Mouse (Mus musculus): ENCODE measurements around the gene Krtap26-1. TPM values are rescaled to one million over a fixed set of nuclear protein-coding genes. Genes with fewer than 3 reads are reported as not detected.

The Krtap26-1 gene
- polyA plus RNA-seq, 1 experiment: not detected

DNA sequence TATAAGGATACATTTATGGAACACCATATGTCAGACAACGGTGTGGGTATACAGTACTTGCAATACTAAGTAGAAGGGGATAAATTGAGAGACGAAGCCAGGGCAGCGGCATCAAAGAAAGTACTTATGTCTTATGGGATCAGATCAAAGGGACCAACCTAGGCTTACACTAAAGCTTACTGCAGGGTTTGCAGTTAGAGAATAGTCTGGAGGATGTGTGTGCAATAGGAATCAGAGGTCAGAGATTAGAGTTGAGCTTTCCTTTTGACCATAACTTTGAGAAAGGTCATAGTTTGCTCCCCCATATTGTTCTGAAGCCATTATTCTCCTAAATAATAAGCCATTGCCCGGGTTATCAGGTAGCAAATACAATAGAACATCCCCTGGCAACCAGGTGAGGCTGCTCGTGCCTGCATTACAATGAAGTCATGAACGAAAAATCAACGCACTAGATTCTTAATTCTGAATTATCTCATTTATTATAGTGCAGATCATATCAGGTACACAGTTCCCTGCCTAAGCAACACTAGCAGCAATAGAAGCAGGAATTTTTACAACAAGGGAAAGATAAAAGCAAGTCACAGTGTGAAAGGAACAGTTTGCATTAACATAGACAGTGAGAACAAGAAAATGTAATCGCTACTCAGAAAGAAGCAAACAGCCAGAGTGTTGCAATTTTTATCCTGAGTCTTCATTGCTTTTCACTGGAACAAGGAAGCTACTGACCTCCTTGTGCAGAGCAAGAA lies 1.1 kb downstream of the Krtap26-1 start:
- no peak overlapping the region for H3K4me3 ChIP-seq (replicated peaks; ENCODE audit: insufficient read depth, low read depth, low read length)
- TF ChIP-seq CTCF (IDR thresholded peaks at IDR 0.05; ENCODE audit: borderline replicate concordance, insufficient read depth, low read depth, low read length) (no peak), POLR2A (IDR thresholded peaks at IDR 0.05; ENCODE audit: borderline replicate concordance, insufficient read depth, low read length) (no peak)
- no peaks in the 10 kb centered on the region for H3K4me1 ChIP-seq (ENCODE audit: control insufficient read depth, insufficient read depth, low read length)
- H3K27ac ChIP-seq (ENCODE audit: insufficient read depth, low read length): no peak overlapping the region
- no peak for DNase-seq
- 90% methylated on average over 8 of the region's 8 CpGs for WGBS
- no peaks in the 10 kb centered on the region for H3K27me3 ChIP-seq (ENCODE audit: control insufficient read depth, insufficient read depth, low read length)

DNA sequence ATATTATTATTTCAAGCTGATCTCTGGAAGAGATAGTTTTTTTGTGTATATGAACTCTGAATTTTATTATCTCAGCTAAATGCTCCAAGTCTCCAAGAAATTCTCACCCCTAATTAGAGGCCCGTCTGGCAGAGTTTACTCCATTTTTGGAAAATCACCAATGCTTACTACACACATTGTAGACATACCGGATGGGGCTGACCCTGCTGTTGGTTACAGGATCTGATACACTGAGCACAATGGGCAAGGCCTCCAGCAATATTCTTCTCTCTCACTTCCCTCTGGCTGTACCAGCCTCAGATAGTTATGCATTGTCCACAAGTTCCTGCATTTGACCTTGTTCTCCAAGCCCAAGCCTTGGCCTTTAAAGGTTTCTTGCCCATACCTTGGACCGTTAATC lies 7.5 kb downstream of the Krtap26-1 start:
- 52% methylated on average over 3 of the region's 3 CpGs for WGBS
- Histone ChIP-seq H3K27ac (ENCODE audit: insufficient read depth, low read length) (no peak overlapping the region), H3K4me1 (ENCODE audit: control insufficient read depth, insufficient read depth, low read length) (no peaks in the 10 kb centered on the region), H3K4me3 (replicated peaks; ENCODE audit: insufficient read depth, low read depth, low read length) (no peak overlapping the region), H3K27me3 (ENCODE audit: control insufficient read depth, insufficient read depth, low read length) (no peaks in the 10 kb centered on the region)
- DNase-seq: no peak
- TF ChIP-seq POLR2A (IDR thresholded peaks at IDR 0.05; ENCODE audit: borderline replicate concordance, insufficient read depth, low read length) (no peak), CTCF (IDR thresholded peaks at IDR 0.05; ENCODE audit: borderline replicate concordance, insufficient read depth, low read depth, low read length) (no peak)

DNA sequence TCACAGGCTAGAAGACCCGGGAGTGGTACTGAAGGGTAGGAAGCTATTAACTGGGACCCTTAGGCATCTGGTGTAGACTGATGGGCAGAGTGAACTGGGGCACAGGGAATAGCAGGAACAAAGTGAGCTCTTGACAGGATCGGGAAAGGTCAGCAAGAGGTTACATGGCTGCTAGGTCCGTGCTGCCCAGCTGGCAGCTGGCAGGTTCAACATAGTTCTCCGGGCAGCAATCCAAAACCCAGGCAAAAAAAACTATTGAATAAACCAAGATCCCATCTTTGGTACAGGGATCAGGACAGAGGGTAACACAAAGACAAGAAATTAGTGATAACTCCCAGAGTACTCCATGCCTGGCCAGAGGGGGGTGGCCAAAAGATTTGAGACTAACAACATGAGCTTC lies 12.5 kb downstream of the Krtap26-1 start:
- 9% methylated on average over 4 of the region's 4 CpGs for WGBS
- Histone ChIP-seq H3K27me3 (ENCODE audit: control insufficient read depth, insufficient read depth, low read length) (no peaks in the 10 kb centered on the region), H3K4me1 (ENCODE audit: control insufficient read depth, insufficient read depth, low read length) (no peaks in the 10 kb centered on the region), H3K4me3 (replicated peaks; ENCODE audit: insufficient read depth, low read depth, low read length) (no peak overlapping the region), H3K27ac (ENCODE audit: insufficient read depth, low read length) (no peak overlapping the region)
- peak in 1 of 2 experiments; percentile 8 for DNase-seq
- TF ChIP-seq POLR2A (IDR thresholded peaks at IDR 0.05; ENCODE audit: borderline replicate concordance, insufficient read depth, low read length) (no peak), CTCF (IDR thresholded peaks at IDR 0.05; ENCODE audit: borderline replicate concordance, insufficient read depth, low read depth, low read length) (no peak)

DNA sequence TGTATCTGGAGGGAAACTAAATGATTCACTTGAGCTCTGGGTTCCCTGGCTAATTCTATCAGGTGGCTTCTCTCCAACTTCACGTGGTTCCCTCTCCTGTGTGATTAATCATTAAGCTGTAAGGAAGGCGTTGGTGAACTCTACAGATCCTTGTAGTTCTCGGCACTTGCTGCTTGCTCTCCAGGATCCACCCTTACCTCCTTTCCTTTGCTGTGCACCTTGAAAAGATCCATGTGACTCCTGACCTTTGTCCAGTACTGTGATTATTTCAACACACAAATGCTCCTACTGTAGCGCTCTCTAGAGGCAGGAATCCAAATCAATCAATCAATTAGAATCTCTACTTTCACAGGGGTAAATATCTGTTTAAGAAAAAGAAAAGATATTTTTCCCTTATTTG lies 16.1 kb downstream of the Krtap26-1 start:
- DNase-seq: no peak
- WGBS: 66% methylated on average over 4 of the region's 4 CpGs
- no peak overlapping the region for H3K4me3 ChIP-seq (replicated peaks; ENCODE audit: insufficient read depth, low read depth, low read length)
- no peaks in the 10 kb centered on the region for H3K27me3 ChIP-seq (ENCODE audit: control insufficient read depth, insufficient read depth, low read length)
- no peaks in the 10 kb centered on the region for H3K4me1 ChIP-seq (ENCODE audit: control insufficient read depth, insufficient read depth, low read length)
- H3K27ac ChIP-seq (ENCODE audit: insufficient read depth, low read length): no peak overlapping the region
- TF ChIP-seq POLR2A (IDR thresholded peaks at IDR 0.05; ENCODE audit: borderline replicate concordance, insufficient read depth, low read length): no peak
- no peak for TF ChIP-seq CTCF (IDR thresholded peaks at IDR 0.05; ENCODE audit: borderline replicate concordance, insufficient read depth, low read depth, low read length)

DNA sequence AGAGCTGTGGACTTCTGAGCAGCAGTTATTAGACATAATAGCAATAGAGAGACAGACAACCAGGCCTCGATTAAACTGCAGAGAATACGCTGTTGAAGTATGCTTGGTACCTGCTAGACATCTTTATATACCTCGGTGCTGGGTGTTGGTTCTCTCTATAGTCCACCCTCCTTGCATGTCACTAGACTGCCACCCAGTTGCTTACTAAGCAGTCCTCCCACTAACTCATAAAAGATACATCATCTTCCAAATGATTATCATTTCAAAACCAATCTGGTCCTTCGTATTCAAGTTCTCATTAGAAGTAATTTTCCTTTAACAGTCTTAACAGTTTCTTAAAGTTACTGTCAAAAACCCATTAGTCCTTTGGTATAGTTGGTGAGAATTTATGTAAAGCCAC lies 20.0 kb downstream of the Krtap26-1 start, which contains the start of gene 2310079G19Rik:
Gene 2310079G19Rik, minus strand, starts transcription at position 101 of the 400 bp plus-strand sequence.
- H3K27me3 ChIP-seq (ENCODE audit: control insufficient read depth, insufficient read depth, low read length): no peaks in the 10 kb centered on the region
- no peak within 1 kb of the TSS for H3K4me3 ChIP-seq (replicated peaks; ENCODE audit: insufficient read depth, low read depth, low read length)
- no peaks in the 10 kb centered on the region for H3K4me1 ChIP-seq (ENCODE audit: control insufficient read depth, insufficient read depth, low read length)
- no peak within 1 kb of the TSS for H3K27ac ChIP-seq (ENCODE audit: insufficient read depth, low read length)
- WGBS: 96% methylated on average over 4 of the region's 4 CpGs
- no peak for DNase-seq
- TF ChIP-seq CTCF (IDR thresholded peaks at IDR 0.05; ENCODE audit: borderline replicate concordance, insufficient read depth, low read depth, low read length) (no peak), POLR2A (IDR thresholded peaks at IDR 0.05; ENCODE audit: borderline replicate concordance, insufficient read depth, low read length) (no peak)

DNA sequence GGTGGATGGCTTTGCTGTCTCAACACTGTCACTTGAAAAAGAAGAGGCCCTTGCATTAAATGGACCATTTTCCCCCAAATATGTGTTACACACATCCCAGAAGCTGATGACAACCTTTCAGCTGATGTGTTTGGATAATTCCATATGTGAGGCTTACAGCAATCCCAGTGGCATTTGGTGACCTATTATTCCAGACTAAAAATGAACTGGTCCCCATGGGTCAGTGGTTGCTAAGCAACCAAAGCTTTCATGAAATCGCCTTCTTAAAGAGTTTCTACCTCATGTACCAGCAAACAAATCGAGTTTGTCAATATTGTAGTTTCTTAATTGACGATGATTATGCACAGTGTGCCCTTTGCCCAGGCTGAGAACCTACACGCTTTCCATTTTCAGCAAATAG lies 34.9 kb downstream of the Krtap26-1 start:
- no peaks in the 10 kb centered on the region for H3K27me3 ChIP-seq (ENCODE audit: control insufficient read depth, insufficient read depth, low read length)
- DNase-seq: no peak
- no peak overlapping the region for H3K4me3 ChIP-seq (replicated peaks; ENCODE audit: insufficient read depth, low read depth, low read length)
- no peaks in the 10 kb centered on the region for H3K4me1 ChIP-seq (ENCODE audit: control insufficient read depth, insufficient read depth, low read length)
- no peak overlapping the region for H3K27ac ChIP-seq (ENCODE audit: insufficient read depth, low read length)
- TF ChIP-seq POLR2A (IDR thresholded peaks at IDR 0.05; ENCODE audit: borderline replicate concordance, insufficient read depth, low read length): no peak
- no peak for TF ChIP-seq CTCF (IDR thresholded peaks at IDR 0.05; ENCODE audit: borderline replicate concordance, insufficient read depth, low read depth, low read length)
- 53% methylated on average over 4 of the region's 4 CpGs for WGBS

DNA sequence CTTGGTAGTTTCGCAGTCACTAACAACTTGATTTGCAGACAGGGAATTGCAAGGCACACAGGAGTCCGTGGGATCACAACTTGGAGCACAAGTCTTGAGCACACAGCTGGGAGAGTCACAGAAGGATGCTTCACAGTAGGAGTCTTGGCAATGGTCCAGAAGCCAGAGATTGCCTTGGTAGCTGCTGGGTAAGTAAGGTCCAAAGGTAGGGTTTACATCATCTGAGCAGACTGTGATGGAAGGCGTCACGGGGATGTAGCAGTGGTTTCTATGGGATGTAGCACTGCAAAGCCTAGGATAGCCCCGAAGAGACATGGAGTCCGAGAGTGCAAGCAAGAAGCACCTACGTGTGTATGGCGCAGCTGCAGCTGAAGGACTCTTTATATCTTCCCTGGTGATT lies 35.7 kb downstream of the Krtap26-1 start, which contains the start of gene Krtap24-1:
Gene Krtap24-1, minus strand, starts transcription at position 358 of the 400 bp plus-strand sequence.
- no peak for DNase-seq
- no peaks in the 10 kb centered on the region for H3K4me1 ChIP-seq (ENCODE audit: control insufficient read depth, insufficient read depth, low read length)
- H3K27ac ChIP-seq (ENCODE audit: insufficient read depth, low read length): no peak within 1 kb of the TSS
- H3K27me3 ChIP-seq (ENCODE audit: control insufficient read depth, insufficient read depth, low read length): no peaks in the 10 kb centered on the region
- 83% methylated on average over 8 of the region's 8 CpGs for WGBS
- no peak for TF ChIP-seq CTCF (IDR thresholded peaks at IDR 0.05; ENCODE audit: borderline replicate concordance, insufficient read depth, low read depth, low read length)
- no peak for TF ChIP-seq POLR2A (IDR thresholded peaks at IDR 0.05; ENCODE audit: borderline replicate concordance, insufficient read depth, low read length)
- no peak within 1 kb of the TSS for H3K4me3 ChIP-seq (replicated peaks; ENCODE audit: insufficient read depth, low read depth, low read length)

DNA sequence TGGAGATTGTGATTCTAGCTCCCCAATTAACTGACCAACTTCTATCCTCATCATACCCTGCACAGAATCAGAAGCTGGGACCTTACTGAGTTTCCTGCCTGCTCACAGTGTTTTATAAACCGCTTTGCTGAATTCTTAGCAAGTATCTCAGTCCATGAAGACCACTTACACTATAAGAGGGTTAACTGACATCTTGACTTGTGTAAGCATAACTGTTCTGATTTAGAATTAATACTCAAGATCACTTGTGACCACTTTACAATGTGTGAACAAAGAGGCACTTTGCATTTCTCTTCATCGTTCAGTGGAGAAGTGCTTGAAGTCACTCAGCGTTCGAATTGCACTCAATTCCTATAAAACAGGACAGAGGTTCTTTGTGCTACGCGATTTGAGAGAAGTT lies 43.0 kb downstream of the Krtap26-1 start:
- Histone ChIP-seq H3K4me3 (replicated peaks; ENCODE audit: insufficient read depth, low read depth, low read length) (no peak overlapping the region), H3K27ac (ENCODE audit: insufficient read depth, low read length) (no peak overlapping the region), H3K27me3 (ENCODE audit: control insufficient read depth, insufficient read depth, low read length) (no peaks in the 10 kb centered on the region), H3K4me1 (ENCODE audit: control insufficient read depth, insufficient read depth, low read length) (no peaks in the 10 kb centered on the region)
- TF ChIP-seq CTCF (IDR thresholded peaks at IDR 0.05; ENCODE audit: borderline replicate concordance, insufficient read depth, low read depth, low read length) (no peak), POLR2A (IDR thresholded peaks at IDR 0.05; ENCODE audit: borderline replicate concordance, insufficient read depth, low read length) (no peak)
- 93% methylated on average over 6 of the region's 6 CpGs for WGBS
- no peak for DNase-seq
